Mouse (Mus musculus) forebrain, embryonic 16.5 days (tissue): ENCODE measurements at regions not wholly inside any gene's neighbourhood (a gene's known extent, or its start where the extent isn't known, plus 50 kb on each side); places are given as distances from the start of the nearest gene placed in this dataset.

ENCODE experiments used
- ATAC-seq: fragments of 200-750 bp; cut with Nextera tagmentation; 2 replicates; pipeline ENCODE4 v1.8.0; 2017; ENCODE audit warnings: mild to moderate bottlenecking, moderate library complexity
- H3K27ac ChIP-seq: fragments of 300-500 bp; sonication (generic); 2 replicates; pipeline ENCODE4 v1.5.1; 2014; ENCODE audit warnings: low read length, control low read depth
- H3K27me3 ChIP-seq: fragments of 300-500 bp; sonication (generic); replicated peaks from 2 replicates; pipeline ENCODE4 v1.6.1; 2014; ENCODE audit warnings: low read length; ENCODE audit not compliant: control insufficient read depth, insufficient read depth
- H3K36me3 ChIP-seq: fragments of 300-500 bp; sonication (generic); 2 replicates; pipeline ENCODE4 v1.6.1; 2014; ENCODE audit not compliant: control insufficient read depth, insufficient read depth
- H3K4me1 ChIP-seq: fragments of 300-500 bp; sonication (generic); replicated peaks from 2 replicates; pipeline ENCODE4 v1.6.1; 2014; ENCODE audit warnings: low read length; ENCODE audit not compliant: control insufficient read depth, insufficient read depth
- H3K4me2 ChIP-seq: fragments of 300-500 bp; sonication (generic); 2 replicates; pipeline ENCODE4 v1.6.1; 2014; ENCODE audit warnings: mild to moderate bottlenecking, low read length, control low read depth
- H3K4me3 ChIP-seq: fragments of 300-500 bp; sonication (generic); replicated peaks from 2 replicates; pipeline ENCODE4 v1.5.1; 2014; ENCODE audit warnings: mild to moderate bottlenecking, low read length, control low read depth
- H3K9ac ChIP-seq: fragments of 300-500 bp; sonication (generic); replicated peaks from 2 replicates; pipeline ENCODE4 v1.6.1; 2014; ENCODE audit warnings: low read depth, low read length, control low read depth
- H3K9me3 ChIP-seq: fragments of 300-500 bp; sonication (generic); 2 replicates; pipeline ENCODE4 v1.6.1; 2016; ENCODE audit warnings: low read length; ENCODE audit not compliant: control insufficient read depth
- whole genome bisulfite sequencing: fragments of 180-500 bp; shearing (Covaris S2); extraction: QIAGEN DNeasy Blood & Tissue Kit; methylation state at CpG from one replicate; pipeline ENCODE4 v1.1.7; 2014; 5-methylcytosine and 5-hydroxymethylcytosine counted together

- WGBS, result 65% methylated on average over 1 of the region's 1 CpGs
- ATAC-seq, result no peak
These were observed 83.3 kb downstream of the Insig2 start for GRCm38 (mm10) chr1:121249081-121249480.

DNA sequence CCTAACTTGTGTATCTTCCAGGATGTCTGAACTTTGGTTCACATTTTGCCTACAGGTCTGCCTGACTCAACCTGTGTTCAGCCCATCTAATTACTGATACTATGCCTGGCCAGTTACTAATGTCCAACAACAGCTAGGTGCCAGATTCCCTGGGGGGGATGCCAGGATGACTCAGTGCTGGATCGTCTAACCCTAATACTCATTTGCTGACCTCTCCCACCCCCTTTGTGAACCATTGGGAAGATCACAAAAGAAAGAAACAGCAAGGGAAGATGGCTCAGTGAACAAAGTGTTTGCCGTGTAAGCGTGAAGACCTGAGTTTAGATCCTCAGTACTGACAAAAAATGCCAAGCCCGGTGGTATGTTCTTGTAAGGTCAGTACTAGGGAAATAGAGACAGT is 81.7 kb downstream of the Insig2 start:
- Histone ChIP-seq H3K27me3 (no peaks in the 10 kb centered on the region), H3K4me3 (no peak overlapping the region), H3K4me1 (no peaks in the 10 kb centered on the region), H3K27ac (no peak overlapping the region), H3K36me3 (no peaks in the 10 kb centered on the region), H3K9me3 (no peaks in the 10 kb centered on the region), H3K4me2 (no peak overlapping the region), H3K9ac (no peak overlapping the region)
- WGBS, result 81% methylated on average over 4 of the region's 4 CpGs
- no peak for ATAC-seq

More at GRCm38 (mm10) chr1:121249081-121249480, 83.3 kb downstream of the Insig2 start:
- Histone ChIP-seq H3K27me3 (no peaks in the 10 kb centered on the region), H3K4me1 (no peaks in the 10 kb centered on the region), H3K4me3 (no peak overlapping the region), H3K36me3 (no peaks in the 10 kb centered on the region), H3K4me2 (no peak overlapping the region), H3K9ac (no peak overlapping the region), H3K27ac (no peak overlapping the region), H3K9me3 (no peaks in the 10 kb centered on the region)

DNA sequence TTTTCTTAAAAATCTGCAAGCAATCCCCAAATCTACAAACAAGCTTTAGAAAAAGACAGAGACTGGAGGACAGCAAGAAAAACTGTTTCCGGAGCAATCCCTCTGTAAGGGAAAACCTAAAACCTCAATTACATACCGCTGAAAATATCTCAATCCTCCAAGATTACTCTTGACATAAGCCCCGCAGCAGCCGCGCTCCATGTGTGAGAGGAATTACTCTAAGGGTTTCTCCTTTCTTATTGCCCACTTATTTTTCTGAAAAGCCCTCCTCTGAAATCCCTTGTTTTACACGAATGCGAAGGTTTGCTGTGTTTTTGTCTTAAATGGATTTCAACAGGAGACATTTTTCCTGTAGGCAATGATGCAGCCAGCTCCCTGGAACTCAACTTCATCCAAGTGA is 80.3 kb downstream of the Insig2 start:
- WGBS, result 85% methylated on average over 7 of the region's 7 CpGs

DNA sequence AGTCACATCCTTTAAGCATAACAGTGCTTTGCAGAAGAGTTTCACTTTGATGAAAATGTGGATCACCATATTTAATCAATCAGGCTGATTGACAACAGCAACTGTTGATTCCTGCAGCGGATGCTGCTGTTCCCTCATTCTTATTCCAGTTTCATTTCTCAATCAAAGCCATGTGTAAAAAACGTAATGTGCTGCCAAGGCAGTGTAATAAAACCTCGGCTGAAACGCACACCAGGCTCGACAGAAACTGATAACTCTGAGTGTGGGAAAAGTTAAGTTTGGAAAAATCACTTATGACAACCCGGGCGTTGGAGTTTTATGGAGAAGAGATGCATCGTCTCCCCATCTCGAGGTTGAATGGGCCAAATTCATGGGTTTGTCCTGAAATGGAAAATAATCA is 78.2 kb downstream of the Insig2 start:
- no peaks in the 10 kb centered on the region for H3K36me3 ChIP-seq
- no peak overlapping the region for H3K27ac ChIP-seq
- H3K27me3 ChIP-seq, result no peaks in the 10 kb centered on the region
- WGBS, result 86% methylated on average over 9 of the region's 9 CpGs
- no peak for ATAC-seq
- no peak overlapping the region for H3K9ac ChIP-seq
- no peaks in the 10 kb centered on the region for H3K9me3 ChIP-seq
- no peak overlapping the region for H3K4me3 ChIP-seq
- H3K4me2 ChIP-seq, result no peak overlapping the region
- no peaks in the 10 kb centered on the region for H3K4me1 ChIP-seq

More for the DNA sequence above, 80.3 kb downstream of the Insig2 start:
- Histone ChIP-seq H3K36me3 (no peaks in the 10 kb centered on the region), H3K27me3 (no peaks in the 10 kb centered on the region), H3K4me2 (no peak overlapping the region), H3K4me3 (no peak overlapping the region), H3K4me1 (no peaks in the 10 kb centered on the region), H3K9me3 (no peaks in the 10 kb centered on the region), H3K27ac (no peak overlapping the region), H3K9ac (no peak overlapping the region)
- ATAC-seq, result no peak
